Mouse (Mus musculus) c-Kit-positive CD71-positive TER-119-negative erythroid progenitor cells, embryonic 14.5 days (primary cell): ENCODE measurements around the gene Gm10073.

Source experiments
- DNase-seq: peaks from one replicate; pipeline ENCODE4 v3.0.0-alpha.2; 2013; ENCODE audit warnings: low read depth

Gene Gm10073

DNA sequence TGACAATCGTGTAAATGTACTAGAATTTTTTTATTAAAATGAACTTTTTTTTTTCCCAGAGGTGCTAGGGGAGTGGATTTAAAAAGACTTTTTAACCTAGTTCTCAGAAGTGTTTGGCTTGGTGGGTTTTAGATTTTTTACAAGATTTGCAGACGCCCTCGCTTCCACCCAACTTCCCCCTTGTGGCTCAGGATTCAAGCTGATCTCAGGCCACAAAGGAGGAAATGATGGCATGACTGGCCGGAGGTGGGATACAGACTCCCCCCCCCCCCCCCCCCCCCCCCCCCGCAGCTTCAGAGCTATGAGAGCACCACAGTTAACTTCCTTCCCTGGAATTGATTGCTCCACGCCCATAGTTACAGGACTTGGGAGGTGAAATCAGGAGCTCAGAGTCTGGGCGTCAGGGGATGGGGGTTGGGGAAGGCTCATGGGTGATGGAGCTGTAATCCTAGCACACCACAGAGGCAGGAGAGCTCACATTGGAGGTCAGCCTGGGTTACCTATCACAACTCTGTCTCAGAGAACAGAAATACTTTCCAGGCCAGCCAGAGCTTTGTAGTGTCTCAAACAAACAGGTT, 17.1 kb downstream of the Gm10073 start:
- DNase-seq: no peak

DNA sequence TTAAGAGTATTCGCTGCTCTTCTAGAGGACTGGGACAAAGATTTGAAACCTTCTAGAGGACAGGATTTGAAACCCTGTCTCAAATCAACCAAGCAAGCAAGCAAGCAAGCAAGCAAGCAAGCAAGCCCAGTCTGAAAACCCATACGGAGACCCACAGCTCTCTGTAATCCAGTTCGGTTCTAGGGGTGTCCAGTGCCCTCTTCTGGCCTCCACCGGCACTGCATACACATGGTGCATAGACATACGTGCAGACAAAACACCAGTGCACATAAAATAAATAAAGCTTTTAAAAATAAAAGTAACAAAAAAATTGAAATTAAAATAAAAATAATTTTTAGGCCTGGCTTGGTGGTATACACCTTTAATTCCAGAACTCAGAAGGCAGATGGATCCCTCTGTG, 19.2 kb downstream of the Gm10073 start:
- no peak for DNase-seq

DNA sequence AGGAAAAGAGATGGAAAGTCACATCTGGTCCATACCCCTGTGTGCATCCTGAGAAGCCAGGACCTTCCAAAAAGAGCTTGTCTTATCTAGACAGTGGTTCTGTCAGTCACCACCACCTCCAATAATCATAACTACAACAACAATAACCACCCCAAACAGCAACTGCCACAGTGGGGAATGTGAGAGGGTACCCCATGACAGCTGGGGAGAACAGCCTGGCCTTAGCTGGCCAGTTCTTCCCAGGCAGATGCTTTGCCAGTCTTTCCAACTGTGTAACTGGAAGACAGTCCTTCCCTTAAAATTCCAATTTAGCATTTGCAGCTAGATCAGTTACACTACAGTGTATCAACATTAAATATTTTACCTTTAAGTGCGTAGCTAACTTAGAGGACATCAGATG, 22.4 kb downstream of the Gm10073 start:
- no peak for DNase-seq

DNA sequence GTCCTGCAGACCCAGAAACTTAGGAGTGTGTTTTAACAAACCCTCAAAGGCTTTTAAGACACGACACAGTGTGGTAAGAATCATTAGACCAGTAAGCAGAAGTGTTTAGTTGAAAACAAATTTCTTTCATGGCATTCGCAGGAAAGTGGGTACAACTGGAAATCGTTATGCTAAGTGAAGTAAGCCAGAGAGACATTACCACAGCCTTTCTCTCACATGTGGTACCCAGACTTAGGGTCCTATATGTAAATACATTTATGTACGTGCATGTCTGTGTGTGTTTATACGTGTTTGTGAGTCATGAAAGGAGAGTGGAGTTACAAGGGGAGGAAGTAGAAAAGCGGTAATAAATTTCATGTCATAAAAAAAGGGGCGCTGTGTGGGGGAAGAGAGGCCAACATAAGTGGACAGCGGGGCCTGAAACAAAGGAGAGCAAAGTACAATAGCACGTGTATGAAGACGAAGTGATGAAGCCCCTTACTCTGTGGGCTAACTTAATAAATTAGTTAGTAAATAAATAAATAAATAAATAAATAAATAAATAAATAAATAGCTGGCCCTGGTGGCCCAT, 24.8 kb downstream of the Gm10073 start:
- no peak for DNase-seq

DNA sequence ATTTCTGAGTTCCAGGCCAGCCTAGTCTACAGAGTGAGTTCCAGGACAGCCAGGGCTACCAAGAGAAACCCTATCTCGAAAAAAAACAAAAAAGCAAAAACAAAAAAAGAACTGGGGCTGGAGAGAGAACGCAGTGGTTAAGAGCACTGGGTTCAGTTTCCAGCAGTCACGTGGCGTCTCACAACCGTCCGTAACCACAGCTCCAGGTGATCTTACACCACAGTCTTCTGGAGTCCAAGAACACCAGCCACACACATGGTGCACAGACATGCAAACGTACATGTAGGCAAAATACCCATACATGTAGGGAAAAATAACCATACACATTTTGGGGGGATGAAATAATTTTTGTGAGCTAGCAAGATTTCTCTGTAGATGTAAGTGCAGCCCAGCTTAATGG, 26.5 kb downstream of the Gm10073 start:
- DNase-seq: no peak

DNA sequence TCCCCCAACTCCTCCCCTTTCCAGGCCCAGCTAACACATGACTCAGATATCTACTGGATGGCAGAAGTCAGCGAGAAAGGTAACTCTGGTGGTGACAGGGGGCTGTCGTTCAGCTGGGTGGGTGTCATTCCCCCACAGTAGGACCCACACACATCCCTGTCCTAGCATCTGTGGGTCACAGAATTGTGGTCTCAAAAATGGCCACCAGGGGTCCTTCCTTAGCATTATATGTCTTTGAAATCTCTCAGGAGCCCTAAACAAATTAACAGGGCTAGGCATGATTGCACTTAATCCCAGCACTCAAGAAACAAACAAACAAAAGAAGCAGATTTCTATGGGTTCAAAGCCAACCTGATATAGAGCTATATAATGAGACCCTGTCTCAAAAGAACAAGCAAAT, 28.1 kb downstream of the Gm10073 start:
- DNase-seq: no peak

DNA sequence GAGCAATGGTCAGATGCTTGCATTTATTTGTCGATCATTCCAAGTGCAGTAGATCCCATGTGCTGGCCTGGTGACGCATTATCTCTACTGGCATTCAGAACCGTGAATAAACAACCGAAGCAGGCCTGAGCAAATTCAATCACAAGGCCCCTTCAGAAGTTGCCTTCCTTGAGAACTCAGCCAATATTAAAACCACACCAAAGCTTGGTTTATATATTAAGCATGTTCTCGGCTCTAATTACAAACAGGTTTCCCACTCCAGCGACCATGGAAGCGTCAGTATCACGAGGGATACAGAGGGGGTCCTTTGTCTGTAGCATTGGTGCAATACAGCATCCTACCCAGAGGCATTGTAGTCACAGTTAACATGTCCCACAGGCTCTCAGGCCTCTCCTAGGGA, 30.2 kb downstream of the Gm10073 start:
- DNase-seq: no peak

DNA sequence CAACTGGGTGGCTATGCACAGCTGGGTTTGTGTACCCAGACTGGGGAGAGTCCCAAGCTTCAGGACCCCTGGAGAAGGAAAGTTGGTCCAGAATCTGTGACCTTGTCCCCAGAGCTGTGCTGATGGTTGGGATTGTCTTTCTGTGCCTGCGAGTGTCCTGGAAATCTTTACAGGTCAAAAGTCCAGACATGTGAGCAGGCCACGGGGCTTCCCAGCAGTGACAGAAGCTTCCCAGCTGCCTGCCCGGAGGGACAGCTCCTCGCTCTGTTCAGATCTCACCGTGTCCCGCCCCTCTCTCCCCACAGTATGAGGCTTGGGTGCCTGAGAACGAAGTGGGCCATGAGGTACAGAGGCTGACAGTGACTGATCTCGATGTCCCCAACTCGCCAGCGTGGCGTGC, 32.3 kb downstream of the Gm10073 start:
- DNase-seq: no peak

DNA sequence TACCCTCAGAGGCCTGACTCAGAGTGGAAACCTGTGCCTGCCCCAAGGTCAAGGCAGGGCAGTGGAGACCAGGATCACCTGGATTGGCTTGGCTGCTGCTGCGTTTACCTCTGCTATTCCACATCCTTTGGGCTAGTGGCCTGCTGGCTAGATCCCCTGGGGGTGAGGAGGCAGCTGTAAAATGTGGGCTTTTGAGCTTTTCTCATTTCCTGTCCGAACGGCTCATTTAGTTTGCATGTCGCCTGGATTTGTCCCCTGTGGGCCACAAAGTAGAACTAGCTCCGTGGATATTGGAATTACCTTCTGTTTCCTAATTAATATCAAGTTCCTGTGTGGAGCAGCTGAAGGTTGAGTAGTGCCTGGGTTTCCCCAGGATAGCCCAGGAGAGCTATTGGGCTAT, 34.1 kb downstream of the Gm10073 start:
- DNase-seq: no peak

DNA sequence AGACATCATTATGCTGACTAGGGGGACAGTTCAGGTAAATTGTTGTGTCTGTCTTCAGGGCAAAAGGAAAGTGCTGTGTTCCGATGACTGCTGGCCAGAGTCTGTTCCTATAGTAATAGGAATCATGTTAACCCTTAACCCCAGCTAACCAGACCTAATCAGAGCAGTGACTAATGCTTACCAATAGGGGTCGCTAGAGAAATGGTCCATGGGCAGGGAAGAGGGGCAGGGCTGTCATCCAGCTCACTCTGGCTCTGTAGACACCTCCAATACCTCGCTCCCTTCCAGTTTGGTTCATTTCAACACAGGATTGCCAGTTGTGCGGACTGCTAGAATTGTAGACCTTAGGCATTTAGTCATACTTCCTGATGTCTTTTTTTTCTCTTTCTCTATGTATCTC, 37.8 kb downstream of the Gm10073 start:
- DNase-seq: no peak

DNA sequence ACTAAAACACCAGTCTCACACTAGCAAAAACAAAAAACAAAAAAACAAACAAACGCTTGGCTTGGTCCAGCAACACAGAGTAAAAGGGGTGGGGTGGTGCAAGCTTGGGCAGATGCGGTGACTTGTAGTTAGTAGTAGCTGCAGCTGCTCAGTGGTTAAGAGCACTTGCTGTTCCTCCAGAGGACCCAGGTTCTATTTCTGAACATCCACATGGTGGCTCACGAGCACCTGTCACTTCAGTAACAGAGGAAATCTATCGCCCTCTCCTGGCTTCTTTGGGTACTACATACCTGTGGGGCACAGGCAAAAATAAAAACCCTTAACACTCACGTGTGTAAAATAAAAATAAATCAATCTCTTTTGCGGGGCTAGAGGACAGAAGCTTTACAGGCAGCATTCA, 38.8 kb downstream of the Gm10073 start:
- DNase-seq: peak; percentile 48

DNA sequence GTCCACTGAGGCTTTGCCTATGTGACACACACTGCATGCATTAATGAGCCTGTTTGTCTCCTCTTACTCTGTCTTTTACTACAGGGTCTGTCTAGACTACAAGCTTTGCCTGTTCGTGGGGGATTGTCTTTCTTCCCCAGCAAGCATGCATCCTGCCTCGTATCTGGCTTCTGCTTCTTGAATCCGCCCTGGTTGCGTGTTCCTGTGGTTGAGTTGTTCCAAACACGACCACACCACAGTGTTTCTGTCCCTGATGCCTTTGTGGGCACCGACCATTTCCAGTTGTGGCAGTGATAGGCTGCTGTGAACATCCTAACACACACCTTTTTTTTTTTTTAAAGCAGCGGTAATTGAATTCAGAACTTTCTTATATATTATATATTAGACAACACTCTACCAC, 39.6 kb downstream of the Gm10073 start:
- DNase-seq: no peak

DNA sequence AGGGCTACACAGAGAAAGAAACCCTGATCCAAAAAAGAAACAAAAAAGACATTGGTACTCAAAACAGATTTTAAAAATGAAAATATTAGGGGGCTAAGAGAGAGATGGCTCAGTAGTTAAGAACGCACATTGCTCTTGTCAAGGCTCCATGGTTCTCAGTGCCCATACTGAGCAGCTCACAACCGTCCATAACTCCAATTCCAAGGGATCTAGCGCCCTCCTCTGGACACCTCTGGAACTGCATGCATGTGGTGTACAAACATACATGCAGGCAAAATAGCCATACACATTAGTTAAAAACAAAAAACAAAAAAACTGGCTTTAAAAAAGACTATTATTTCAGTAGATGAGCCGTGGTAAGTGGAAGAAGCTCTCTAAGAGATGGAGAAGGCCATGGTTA, 42.7 kb downstream of the Gm10073 start:
- DNase-seq: no peak

DNA sequence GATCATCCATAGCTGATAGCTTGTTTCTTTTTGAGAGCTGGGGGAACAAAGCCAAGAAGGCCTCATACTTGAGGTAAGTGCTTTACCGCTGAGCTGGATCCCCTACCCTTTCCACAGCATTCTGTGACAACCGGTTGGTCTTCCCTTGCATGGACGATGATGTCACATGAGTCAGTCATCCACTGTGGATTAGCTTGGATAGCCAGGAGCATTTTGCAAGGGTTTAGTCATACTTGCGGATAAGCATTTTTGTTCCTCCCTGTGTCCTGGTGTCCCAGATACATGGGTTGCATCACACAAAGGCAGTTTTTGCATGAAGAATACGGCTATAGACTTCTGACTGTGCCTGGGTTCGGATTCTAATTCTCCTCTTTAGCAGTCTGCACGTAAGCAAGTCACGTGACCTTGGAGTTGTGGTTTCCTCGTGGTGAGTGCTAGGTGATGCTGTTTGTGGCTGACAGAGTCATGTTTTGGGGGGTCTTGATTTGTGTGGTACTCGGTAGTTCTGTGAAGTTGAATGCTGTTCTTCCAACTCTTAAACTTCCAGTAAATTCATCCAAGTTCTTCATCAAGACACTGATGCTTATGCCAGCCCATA, 43.3 kb downstream of the Gm10073 start:
- no peak for DNase-seq

DNA sequence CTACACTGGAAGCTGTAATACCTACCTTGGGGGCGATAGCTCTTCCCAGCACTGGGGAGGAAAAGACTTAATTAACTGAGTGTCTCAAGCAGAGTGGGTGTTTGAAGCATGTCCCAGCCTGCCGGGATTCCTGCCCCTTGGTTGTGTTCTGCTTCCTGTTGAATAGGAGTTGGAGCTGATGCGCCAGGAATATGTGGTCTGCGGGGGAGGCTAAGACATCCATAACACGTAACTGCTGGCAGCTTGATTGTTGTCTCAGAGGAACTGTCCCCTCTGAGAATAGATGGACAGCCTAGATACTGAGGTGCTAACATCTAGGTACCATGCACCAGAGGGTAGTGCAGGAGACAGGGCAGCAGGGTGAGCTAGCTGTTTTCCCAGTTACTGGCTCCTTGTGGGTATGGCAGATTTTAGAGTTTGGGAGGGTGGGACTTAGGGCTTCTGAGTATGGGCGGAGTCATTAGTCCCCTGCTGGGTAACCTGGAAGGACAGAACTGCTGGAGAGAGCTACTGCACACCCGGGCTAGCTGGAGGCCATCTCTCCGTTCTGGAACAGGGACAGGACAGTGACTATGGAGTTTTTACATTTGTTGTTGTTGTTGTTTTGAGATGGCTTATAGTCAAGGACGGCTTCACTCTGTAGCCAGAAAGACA, 44.5 kb downstream of the Gm10073 start:
- no peak for DNase-seq

DNA sequence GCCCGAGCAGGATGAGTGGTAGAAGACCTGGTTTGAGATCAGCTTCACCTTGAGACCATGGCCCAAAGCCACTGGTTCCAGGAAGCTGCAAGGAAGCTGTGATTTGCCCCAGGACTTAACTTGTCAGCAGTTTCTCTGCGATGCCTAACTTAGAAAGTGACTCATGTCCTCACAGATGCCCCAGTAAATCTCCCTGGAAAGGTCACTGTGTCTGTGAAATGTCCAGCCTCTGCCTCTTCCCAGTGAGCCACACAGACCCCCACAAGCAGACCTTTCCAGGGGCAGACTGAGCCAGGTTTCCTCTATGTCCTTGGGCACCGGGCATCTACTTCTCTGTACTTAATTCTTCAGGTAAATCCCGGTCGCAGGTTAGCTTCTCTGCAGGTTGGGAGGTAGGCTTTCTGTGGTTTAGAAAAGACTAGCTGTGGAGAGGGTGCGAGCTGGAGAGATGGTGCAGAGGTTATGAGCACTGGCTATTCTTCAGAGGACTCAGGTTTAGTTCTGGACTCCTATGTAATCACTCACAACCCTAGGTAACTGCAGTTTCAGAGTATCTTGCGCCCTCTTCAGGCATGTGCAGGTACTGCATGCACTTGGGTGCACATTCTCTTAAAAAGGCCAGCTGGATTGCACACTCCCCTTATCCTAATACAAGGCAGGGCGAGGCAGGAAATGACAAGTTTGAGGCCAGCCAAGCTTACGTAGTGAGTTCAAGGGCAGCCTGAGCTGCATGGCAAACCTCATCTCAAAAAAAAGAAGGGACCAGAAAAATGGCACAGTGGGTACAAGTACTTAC, 45.8 kb downstream of the Gm10073 start:
- no peak for DNase-seq

DNA sequence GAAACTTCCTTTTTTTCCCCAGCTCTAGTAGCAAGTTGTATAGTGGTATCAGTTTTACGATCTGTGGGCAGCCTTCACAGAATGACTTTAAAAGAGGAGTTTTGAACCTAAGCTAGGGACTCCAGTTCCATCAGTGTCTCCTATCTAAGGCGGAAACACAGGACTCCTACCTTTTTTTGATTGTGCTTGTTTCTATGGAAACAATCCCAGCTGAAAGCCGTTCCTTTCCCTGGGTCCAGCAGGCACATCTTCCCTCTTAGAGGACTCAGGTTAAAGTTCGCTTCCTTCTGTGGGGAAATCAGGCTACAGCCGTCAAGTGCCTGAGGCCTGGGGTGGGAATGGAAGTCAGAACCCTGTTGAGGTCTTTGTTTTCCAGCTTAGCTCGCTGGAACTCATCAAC, 46.5 kb downstream of the Gm10073 start:
- no peak for DNase-seq
